Mouse (Mus musculus) midbrain, embryonic 14.5 days (tissue): Measurements from ENCODE around the gene Zc3h12d. TPM values are rescaled to one million over a fixed set of nuclear protein-coding genes. Genes with fewer than 3 reads are reported as not detected.

Source experiments
- ATAC-seq: fragments of 200-750 bp; cut with Nextera tagmentation; 2 replicates; pipeline ENCODE4 v1.8.0; 2017; ENCODE audit warnings: moderate number of reproducible peaks, moderate library complexity; ENCODE audit not compliant: low FRiP score, low TSS enrichment
- DNase-seq: peaks from one replicate; pipeline ENCODE4 v3.0.0-alpha.2; 2015
- H3K27ac ChIP-seq: fragments of 300-500 bp; sonication (generic); replicated peaks from 2 replicates; pipeline ENCODE4 v1.5.1; 2014; ENCODE audit warnings: mild to moderate bottlenecking, low read depth, low read length, moderate library complexity
- H3K27me3 ChIP-seq: fragments of 300-500 bp; sonication (generic); 2 replicates; pipeline ENCODE4 v1.6.1; 2014; ENCODE audit warnings: low read length, control low read depth, mixed read lengths; ENCODE audit not compliant: control insufficient read depth, insufficient read depth
- H3K36me3 ChIP-seq: fragments of 300-500 bp; sonication (generic); 2 replicates; pipeline ENCODE4 v1.6.1; 2014; ENCODE audit warnings: low read length, control low read depth; ENCODE audit not compliant: control insufficient read depth, insufficient read depth
- H3K4me1 ChIP-seq: fragments of 300-500 bp; sonication (generic); 2 replicates; pipeline ENCODE4 v1.6.1; 2014; ENCODE audit warnings: mild to moderate bottlenecking, antibody characterized with exemption, low read length, control low read depth; ENCODE audit not compliant: control insufficient read depth, insufficient read depth
- H3K4me2 ChIP-seq: fragments of 300-500 bp; sonication (generic); 2 replicates; pipeline ENCODE4 v1.6.1; 2014; ENCODE audit warnings: mild to moderate bottlenecking, low read length, moderate library complexity
- H3K4me3 ChIP-seq: fragments of 300-500 bp; sonication (generic); replicated peaks from 2 replicates; pipeline ENCODE4 v1.5.1; 2014; ENCODE audit warnings: low read depth, low read length
- H3K9ac ChIP-seq: fragments of 300-500 bp; sonication (generic); replicated peaks from 2 replicates; pipeline ENCODE4 v1.6.1; 2014; ENCODE audit warnings: mild to moderate bottlenecking, low read length, moderate library complexity
- H3K9me3 ChIP-seq: fragments of 300-500 bp; sonication (generic); 2 replicates; pipeline ENCODE4 v1.6.1; 2016; ENCODE audit warnings: low read length, control low read depth, mixed read lengths; ENCODE audit not compliant: control insufficient read depth
- WGBS: fragments of 180-500 bp; shearing (Covaris S2); extraction: QIAGEN DNeasy Blood & Tissue Kit; methylation state at CpG from one replicate; pipeline ENCODE4 v1.1.7; 2014; 5-methylcytosine and 5-hydroxymethylcytosine counted together
- polyA plus RNA-seq: library from polyadenylated mRNA; unstranded; fragments of >200 nt; fragmentation: Nextera tagmentation; extraction: Ambion mirVana; gene quantifications from 2 replicates; pipeline ENCODE4 v1.2.1, GENCODE M21; 2014

Zc3h12d gene
- polyA plus RNA-seq, 1 experiment from 2014 or later, result 0.13 TPM

DNA sequence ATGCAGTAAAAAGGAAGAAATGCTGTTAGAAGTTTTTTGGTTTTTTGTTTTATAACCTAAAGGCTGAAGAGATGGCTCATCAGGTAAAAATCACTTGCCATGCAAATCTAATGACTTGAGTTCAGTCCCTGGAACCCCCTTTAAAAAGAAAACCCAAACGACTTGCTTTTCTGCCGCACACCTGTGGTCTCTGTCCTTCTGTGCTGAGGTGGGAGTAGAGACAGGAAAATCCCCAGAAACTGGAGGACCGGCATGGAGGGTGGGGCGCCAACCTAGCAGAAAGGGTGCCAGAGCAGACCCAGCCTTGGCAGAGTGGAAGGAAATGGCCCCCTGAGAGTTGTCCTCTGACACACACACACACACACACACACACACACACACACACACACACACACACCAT lies 13.6 kb upstream of the Zc3h12d start:
- Histone ChIP-seq H3K9me3 (no peaks in the 10 kb centered on the region), H3K27ac (no peak overlapping the region), H3K4me3 (no peak overlapping the region), H3K4me2 (no peak overlapping the region), H3K9ac (no peak overlapping the region), H3K36me3 (peaks cover 63% of the 10 kb centered on the region), H3K27me3 (no peaks in the 10 kb centered on the region), H3K4me1 (no peaks in the 10 kb centered on the region)
- DNase-seq (no peak), ATAC-seq (no peak)
- WGBS, result 91% methylated on average over 4 of the region's 4 CpGs

DNA sequence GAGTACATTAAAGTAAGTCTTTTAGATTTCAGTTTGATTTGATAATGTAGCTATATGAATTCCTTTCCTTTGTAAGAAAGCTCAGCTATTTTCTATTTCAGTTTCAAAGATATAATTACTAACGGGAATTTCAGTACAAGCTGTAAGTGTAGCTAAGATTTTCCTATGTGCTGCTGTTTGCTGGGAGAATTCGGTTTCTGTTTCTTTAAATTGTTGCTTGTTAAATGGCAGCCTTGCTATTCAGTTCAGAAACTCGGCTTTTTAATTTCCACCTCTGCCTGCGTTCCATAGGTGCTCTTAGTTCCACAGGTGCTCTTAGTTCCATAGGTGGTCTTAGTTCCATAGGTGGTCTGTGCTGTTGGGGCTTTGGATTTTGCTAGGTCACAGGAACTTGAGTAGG lies 13.1 kb upstream of the Zc3h12d start:
- H3K4me2 ChIP-seq, result no peak overlapping the region
- 93% methylated on average over 4 of the region's 4 CpGs for WGBS
- no peaks in the 10 kb centered on the region for H3K27me3 ChIP-seq
- no peaks in the 10 kb centered on the region for H3K9me3 ChIP-seq
- ATAC-seq (no peak), DNase-seq (no peak)
- no peak overlapping the region for H3K9ac ChIP-seq
- no peaks in the 10 kb centered on the region for H3K4me1 ChIP-seq
- H3K27ac ChIP-seq, result no peak overlapping the region
- H3K36me3 ChIP-seq, result peaks cover 66% of the 10 kb centered on the region
- no peak overlapping the region for H3K4me3 ChIP-seq

DNA sequence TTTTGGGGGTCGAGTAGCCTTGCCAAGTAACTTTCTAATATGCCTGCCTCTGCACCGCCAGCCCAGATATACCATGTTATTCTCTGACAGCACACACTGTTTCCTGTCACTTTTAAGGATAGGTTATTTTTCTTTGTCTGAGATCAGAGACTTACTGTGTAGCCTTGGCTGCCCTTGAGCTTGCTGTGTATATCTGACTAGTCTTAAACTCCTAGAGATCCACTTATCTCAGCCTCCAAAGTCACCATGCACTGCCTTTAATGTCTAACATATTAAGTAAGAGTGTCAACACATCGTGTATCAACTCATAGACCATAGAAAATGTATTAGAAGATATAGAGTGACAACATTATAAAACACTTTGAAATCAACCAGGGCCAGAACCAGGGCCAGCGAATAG lies 12.7 kb upstream of the Zc3h12d start:
- H3K4me3 ChIP-seq, result no peak overlapping the region
- H3K36me3 ChIP-seq, result peaks cover 66% of the 10 kb centered on the region
- no peaks in the 10 kb centered on the region for H3K4me1 ChIP-seq
- DNase-seq, result no peak
- WGBS, result 97% methylated on average over 4 of the region's 4 CpGs
- no peak overlapping the region for H3K4me2 ChIP-seq
- H3K27me3 ChIP-seq, result no peaks in the 10 kb centered on the region
- no peak overlapping the region for H3K27ac ChIP-seq
- no peaks in the 10 kb centered on the region for H3K9me3 ChIP-seq
- H3K9ac ChIP-seq, result no peak overlapping the region
- ATAC-seq, result no peak

DNA sequence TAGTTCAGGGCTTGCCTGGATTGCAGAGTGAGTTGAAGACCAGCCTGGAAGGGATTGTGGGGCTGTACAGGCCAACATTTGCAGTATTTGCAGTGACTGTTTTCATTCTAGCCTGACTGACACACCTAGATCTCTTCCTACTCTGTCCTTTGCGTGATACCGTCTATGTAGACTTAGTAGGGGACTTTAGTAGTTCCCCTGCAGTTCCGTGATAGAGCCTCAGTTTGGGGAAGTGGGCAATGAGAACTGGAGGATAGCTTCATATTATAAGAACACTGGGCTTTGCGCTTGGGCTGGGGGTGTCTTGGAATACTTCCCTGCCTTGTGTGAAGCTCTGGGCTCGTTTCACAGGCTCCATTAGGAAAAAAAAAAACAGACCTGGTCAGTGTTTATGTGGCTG lies 12.1 kb upstream of the Zc3h12d start:
- Histone ChIP-seq H3K9me3 (no peaks in the 10 kb centered on the region), H3K27ac (no peak overlapping the region), H3K9ac (no peak overlapping the region), H3K36me3 (peaks cover 63% of the 10 kb centered on the region), H3K4me2 (no peak overlapping the region), H3K27me3 (no peaks in the 10 kb centered on the region), H3K4me3 (no peak overlapping the region), H3K4me1 (no peaks in the 10 kb centered on the region)
- no peak for DNase-seq
- WGBS, result 94% methylated on average over 5 of the region's 5 CpGs
- ATAC-seq, result no peak

DNA sequence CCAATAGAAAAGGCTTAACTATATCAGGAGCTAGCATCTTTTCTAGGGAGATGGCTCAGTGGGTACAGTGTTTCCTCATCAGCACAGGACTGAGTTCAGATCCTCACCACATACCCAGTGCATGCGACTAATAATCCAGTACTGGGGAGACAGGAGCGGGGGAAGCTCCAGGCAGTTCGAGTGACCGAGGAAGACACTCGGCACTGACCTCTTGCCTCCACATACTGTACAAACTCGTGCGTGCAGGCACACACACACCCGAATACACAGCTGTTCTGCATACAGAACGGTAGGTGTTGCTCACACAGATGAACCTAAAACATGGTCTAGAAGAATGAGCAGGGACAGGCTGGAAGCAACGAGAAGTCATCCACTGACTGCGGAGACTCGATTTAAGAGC lies 10.3 kb upstream of the Zc3h12d start:
- H3K36me3 ChIP-seq, result peaks cover 53% of the 10 kb centered on the region
- no peak overlapping the region for H3K27ac ChIP-seq
- ATAC-seq (no peak), DNase-seq (no peak)
- no peak overlapping the region for H3K4me2 ChIP-seq
- no peaks in the 10 kb centered on the region for H3K27me3 ChIP-seq
- no peaks in the 10 kb centered on the region for H3K4me1 ChIP-seq
- H3K9me3 ChIP-seq, result no peaks in the 10 kb centered on the region
- 96% methylated on average over 12 of the region's 12 CpGs for WGBS
- no peak overlapping the region for H3K4me3 ChIP-seq
- H3K9ac ChIP-seq, result no peak overlapping the region

DNA sequence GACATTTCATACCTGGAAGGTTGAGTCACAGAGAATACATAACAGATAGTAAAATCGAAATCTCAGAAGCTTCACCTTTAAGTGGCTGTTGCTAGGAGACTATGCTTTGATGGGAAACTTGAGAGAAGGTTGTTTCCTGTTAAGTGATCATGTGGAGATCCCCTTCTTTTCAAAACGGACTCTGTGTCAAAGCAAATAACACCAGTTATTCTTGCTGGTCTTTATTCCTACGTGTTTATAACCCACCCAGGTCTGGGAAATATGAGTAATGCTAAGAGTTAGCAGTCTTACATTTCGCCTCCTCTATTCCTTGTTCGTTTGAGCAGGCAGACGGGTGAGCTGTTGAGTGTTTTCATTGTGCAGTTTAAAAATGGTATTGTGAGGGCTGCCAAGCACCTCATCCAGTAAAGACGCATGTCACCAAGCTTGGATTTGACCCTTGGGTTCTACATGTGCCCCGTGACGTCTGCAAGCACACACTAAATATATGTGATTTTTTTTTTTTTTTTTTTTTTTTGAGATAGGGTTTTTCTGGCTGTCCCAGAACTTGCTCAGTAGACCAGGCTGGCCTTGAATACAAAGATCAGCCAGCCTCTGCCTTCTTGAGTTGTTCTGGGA lies 7.5 kb upstream of the Zc3h12d start:
- Histone ChIP-seq H3K4me2 (no peak overlapping the region), H3K4me3 (no peak overlapping the region), H3K27me3 (no peaks in the 10 kb centered on the region), H3K9ac (no peak overlapping the region), H3K27ac (no peak overlapping the region), H3K36me3 (peaks cover 42% of the 10 kb centered on the region), H3K4me1 (no peaks in the 10 kb centered on the region), H3K9me3 (no peaks in the 10 kb centered on the region)
- DNase-seq, result no peak
- no peak for ATAC-seq
- WGBS, result 87% methylated on average over 9 of the region's 9 CpGs

DNA sequence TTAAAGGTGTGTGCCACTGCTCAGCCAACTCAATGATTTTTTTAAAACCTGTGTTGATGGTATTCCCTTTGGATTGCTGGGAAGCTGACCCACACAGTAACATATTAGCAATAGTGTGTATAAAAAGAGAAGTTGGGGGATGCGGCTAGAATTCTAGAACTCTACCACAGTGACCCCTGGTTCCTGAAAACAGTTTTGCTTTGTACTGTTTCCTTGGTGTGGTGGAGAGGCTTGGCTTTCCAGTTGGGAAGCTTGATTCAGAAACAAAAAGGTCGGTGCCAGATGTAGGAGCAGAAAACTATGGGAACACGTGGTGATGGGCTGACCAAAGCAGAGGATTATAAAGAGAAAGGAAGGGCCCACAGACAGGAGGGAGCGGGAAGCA lies 7.0 kb upstream of the Zc3h12d start:
- no peaks in the 10 kb centered on the region for H3K27me3 ChIP-seq
- no peaks in the 10 kb centered on the region for H3K4me1 ChIP-seq
- H3K27ac ChIP-seq, result no peak overlapping the region
- DNase-seq, result no peak
- 91% methylated on average over 4 of the region's 4 CpGs for WGBS
- ATAC-seq, result no peak
- H3K36me3 ChIP-seq, result peaks cover 39% of the 10 kb centered on the region
- H3K4me2 ChIP-seq, result no peak overlapping the region
- no peak overlapping the region for H3K4me3 ChIP-seq
- no peak overlapping the region for H3K9ac ChIP-seq
- no peaks in the 10 kb centered on the region for H3K9me3 ChIP-seq

DNA sequence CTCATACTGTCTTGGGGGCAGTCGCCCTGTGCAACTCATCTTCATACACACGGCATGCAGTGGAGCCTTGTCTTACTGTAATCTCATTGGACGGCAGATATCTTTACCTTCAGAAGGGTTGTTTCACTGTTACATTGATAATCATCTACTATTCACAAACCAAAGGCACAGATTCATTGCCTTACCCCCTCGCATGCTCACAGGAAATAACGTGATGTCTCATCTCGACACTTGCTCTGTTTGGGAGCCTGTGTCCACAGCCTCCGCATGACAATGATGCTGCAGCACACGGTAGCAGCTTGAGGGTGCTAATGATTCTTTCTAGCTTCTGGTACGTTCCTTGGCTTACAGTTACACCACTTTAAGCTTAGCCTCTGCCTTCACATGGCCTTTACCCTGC lies 6.2 kb upstream of the Zc3h12d start:
- 95% methylated on average over 9 of the region's 9 CpGs for WGBS
- ATAC-seq (no peak), DNase-seq (no peak)
- no peaks in the 10 kb centered on the region for H3K9me3 ChIP-seq
- no peak overlapping the region for H3K4me3 ChIP-seq
- no peaks in the 10 kb centered on the region for H3K4me1 ChIP-seq
- peaks cover 30% of the 10 kb centered on the region for H3K36me3 ChIP-seq
- H3K27me3 ChIP-seq, result no peaks in the 10 kb centered on the region
- no peak overlapping the region for H3K27ac ChIP-seq
- no peak overlapping the region for H3K9ac ChIP-seq
- H3K4me2 ChIP-seq, result no peak overlapping the region

DNA sequence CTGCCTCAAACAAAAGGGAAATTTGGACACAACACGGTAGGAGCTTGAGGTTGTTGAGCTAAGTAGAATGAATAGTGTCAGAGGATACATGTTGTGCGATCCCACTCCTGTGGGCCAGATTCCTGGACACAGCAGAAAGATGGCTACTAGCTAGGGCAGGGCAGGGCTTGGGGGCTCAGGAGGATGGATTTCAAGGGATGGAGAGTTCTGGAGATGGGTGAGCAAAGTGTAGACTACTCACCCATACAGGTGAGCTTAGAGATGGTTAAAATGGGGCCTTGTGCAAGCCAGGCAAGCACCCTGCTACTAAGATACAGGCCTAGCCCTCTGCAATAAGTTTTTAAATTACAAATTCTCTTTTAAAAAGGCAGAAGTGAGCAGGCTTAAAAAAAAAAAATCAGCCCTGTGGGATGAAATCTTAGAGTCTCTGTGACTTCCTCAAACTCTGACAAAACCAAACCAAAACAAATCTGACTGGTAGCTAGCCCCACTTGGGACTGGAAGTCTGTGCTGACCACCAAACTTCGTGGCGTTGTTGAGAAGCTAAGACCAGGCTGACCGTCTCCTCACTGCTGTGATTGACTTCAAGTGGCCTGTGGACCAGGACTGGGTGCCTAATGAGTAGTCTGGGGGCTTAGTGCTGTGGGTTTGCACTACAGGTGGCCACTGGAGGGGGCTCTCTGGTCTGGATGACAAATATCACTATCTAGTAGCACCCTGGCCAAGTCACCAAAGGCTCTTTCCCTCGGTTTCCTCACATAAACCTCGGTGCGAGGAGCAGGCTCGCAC lies 1.3 kb downstream of the Zc3h12d start:
- Histone ChIP-seq H3K27me3 (no peaks in the 10 kb centered on the region), H3K4me2 (no peak overlapping the region), H3K9me3 (no peaks in the 10 kb centered on the region), H3K36me3 (no peaks in the 10 kb centered on the region), H3K4me3 (no peak overlapping the region), H3K4me1 (0 out of 2 replicates have a peak, but pooled peaks cover 4% of the 10 kb centered on the region), H3K9ac (no peak overlapping the region), H3K27ac (no peak overlapping the region)
- ATAC-seq (no peak), DNase-seq (no peak)
- 85% methylated on average over 9 of the region's 9 CpGs for WGBS
